Mouse (Mus musculus): ENCODE data around the gene Usp39.

Gene Usp39

DNA sequence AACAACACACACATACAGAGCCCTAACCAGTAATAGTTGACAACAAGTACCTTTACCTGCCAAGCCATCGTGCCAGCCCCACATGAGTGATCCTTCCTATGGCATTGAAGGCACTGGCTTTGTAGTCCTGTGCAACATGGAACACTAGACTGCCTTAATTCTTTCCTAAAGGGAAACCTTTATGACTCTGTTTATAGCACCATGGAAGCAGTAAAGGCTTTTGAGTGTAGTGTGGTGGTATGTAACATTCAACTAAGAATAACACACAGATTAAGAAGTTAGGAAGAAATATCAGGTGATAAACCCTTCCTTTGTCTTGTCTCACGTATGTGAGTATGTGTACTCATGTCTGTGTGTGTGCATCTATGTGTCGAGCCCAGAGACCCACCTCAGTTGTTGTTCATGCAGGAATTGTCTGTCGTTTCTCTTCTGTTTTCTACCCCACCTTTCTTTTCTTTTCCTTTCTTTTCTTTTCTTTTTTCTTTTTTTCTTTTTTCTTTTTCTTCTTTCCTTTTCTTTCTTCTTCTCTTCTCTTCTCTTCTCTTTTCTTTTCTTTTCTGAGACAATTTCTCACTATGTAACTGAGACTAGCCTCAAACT lies 22.0 kb upstream of the Usp39 start, which contains the start of gene Rnf181:
Gene Rnf181 (minus strand): TSS at position 113 of the 600 bp plus-strand sequence.
- Histone ChIP-seq H3K36me3 (ENCODE audit: insufficient read depth, low read length) (no peaks in the 10 kb centered on the region), H3K4me1 (replicated peaks; ENCODE audit: low read depth, low read length) (peaks cover 30% of the 10 kb centered on the region), H3K4me3 (replicated peaks; ENCODE audit: low read length) (no peak within 1 kb of the TSS), H3K27me3 (ENCODE audit: insufficient read depth, low read length) (peaks cover 14% of the 10 kb centered on the region), H3K9me3 (ENCODE audit: low read length) (no peaks in the 10 kb centered on the region)
- TF ChIP-seq NANOG (IDR thresholded peaks at IDR 0.05; ENCODE audit: borderline replicate concordance, low read length) (no peak), POU5F1 (IDR thresholded peaks at IDR 0.05; ENCODE audit: borderline replicate concordance, low read length) (no peak), CTCF (conservative IDR thresholded peaks at IDR 0.05; ENCODE audit: low read length) (no peak)

GRCm38 (mm10) chr6:72366304-72366703 lies 21.3 kb upstream of the Usp39 start:
- Histone ChIP-seq H3K27me3 (ENCODE audit: insufficient read depth, low read length) (peaks cover 10% of the 10 kb centered on the region), H3K36me3 (ENCODE audit: insufficient read depth, low read length) (no peaks in the 10 kb centered on the region)
- TF ChIP-seq CTCF (conservative IDR thresholded peaks at IDR 0.05; ENCODE audit: low read length) = no peak
- no peak for TF ChIP-seq NANOG (IDR thresholded peaks at IDR 0.05; ENCODE audit: borderline replicate concordance, low read length)
- TF ChIP-seq POU5F1 (IDR thresholded peaks at IDR 0.05; ENCODE audit: borderline replicate concordance, low read length) = no peak

GRCm38 (mm10) chr6:72364985-72365384 lies 20.0 kb upstream of the Usp39 start:
- Histone ChIP-seq H3K4me1 (replicated peaks; ENCODE audit: low read depth, low read length) (peaks cover 36% of the 10 kb centered on the region), H3K9me3 (ENCODE audit: low read length) (no peaks in the 10 kb centered on the region), H3K4me3 (replicated peaks; ENCODE audit: low read length) (no peak overlapping the region), H3K27me3 (ENCODE audit: insufficient read depth, low read length) (no peaks in the 10 kb centered on the region), H3K36me3 (ENCODE audit: insufficient read depth, low read length) (peaks cover 10% of the 10 kb centered on the region)
- TF ChIP-seq CTCF (conservative IDR thresholded peaks at IDR 0.05; ENCODE audit: low read length) (no peak), NANOG (IDR thresholded peaks at IDR 0.05; ENCODE audit: borderline replicate concordance, low read length) (no peak), POU5F1 (IDR thresholded peaks at IDR 0.05; ENCODE audit: borderline replicate concordance, low read length) (no peak)

More at GRCm38 (mm10) chr6:72366304-72366703, 21.3 kb upstream of the Usp39 start:
- no peaks in the 10 kb centered on the region for H3K9me3 ChIP-seq (ENCODE audit: low read length)
- H3K4me1 ChIP-seq (replicated peaks; ENCODE audit: low read depth, low read length) = peaks cover 35% of the 10 kb centered on the region
- no peak overlapping the region for H3K4me3 ChIP-seq (replicated peaks; ENCODE audit: low read length)

DNA sequence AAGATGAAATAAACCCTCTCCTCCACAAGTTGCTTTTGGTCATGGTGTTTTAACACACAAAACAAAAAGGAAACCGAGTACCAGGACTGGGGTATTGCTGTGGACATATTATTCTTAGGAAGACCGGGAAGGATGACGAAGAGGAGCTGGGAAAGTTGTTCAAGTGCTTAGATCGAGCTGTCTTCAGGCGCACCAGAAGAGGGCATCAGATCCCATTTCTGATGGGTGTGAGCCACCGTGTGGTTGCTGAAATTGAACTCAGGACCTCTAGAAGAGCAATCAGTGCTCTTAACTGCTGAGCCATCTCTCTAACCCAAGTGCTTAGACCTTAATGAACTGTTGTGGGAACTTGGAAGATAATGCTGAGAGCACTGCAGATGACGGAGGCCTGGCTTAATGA lies 19.0 kb upstream of the Usp39 start:
- H3K9me3 ChIP-seq (ENCODE audit: low read length) = no peaks in the 10 kb centered on the region
- TF ChIP-seq NANOG (IDR thresholded peaks at IDR 0.05; ENCODE audit: borderline replicate concordance, low read length) = no peak
- no peak for TF ChIP-seq POU5F1 (IDR thresholded peaks at IDR 0.05; ENCODE audit: borderline replicate concordance, low read length)
- TF ChIP-seq CTCF (conservative IDR thresholded peaks at IDR 0.05; ENCODE audit: low read length) = no peak
- peaks cover 20% of the 10 kb centered on the region for H3K36me3 ChIP-seq (ENCODE audit: insufficient read depth, low read length)
- peaks cover 40% of the 10 kb centered on the region for H3K4me1 ChIP-seq (replicated peaks; ENCODE audit: low read depth, low read length)
- H3K27me3 ChIP-seq (ENCODE audit: insufficient read depth, low read length) = no peaks in the 10 kb centered on the region
- no peak overlapping the region for H3K4me3 ChIP-seq (replicated peaks; ENCODE audit: low read length)

DNA sequence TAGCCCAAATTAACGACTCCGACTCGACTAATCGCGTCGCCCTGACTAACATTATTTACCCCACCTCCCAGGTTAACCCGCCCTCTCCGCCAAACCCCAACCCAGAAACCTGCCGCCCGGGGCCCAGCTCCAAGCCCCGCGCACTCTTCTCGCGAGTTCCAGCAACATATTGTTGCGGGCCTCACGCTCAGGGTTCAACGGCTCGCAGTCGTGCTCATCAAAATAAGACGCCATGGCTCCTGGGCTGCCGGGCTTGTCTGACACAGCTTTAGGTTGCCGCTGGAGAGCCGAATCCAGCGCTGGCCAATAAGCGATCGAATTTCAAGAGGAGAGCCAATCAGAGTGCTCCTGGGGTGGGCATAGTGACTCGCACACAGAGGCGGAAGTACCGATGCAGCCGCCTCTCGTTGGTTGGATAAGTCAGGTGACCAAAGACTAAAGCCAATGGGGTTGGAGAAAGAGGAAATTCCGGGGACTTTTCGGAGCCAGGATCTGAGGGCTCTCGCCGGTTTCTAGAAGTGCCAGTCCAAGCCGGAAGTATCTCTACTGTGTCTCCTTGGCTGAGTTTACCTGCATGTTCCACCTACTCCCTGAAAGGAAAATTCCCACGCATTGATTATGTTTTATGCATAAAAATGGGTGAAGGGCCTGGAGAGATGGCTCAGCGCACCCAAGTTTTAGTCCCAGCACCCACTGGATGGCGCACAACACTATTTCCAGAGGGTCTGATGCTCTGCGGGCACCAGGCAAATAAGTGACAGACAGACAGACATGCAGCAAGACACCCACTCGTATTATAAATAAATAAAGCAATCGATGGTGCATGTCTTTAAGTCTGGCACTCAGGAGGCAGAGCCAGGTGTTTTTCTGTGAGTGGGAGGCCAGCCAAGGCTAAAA lies 17.4 kb upstream of the Usp39 start:
- Histone ChIP-seq H3K9me3 (ENCODE audit: low read length) (no peaks in the 10 kb centered on the region), H3K36me3 (ENCODE audit: insufficient read depth, low read length) (peaks cover 36% of the 10 kb centered on the region), H3K27me3 (ENCODE audit: insufficient read depth, low read length) (no peaks in the 10 kb centered on the region), H3K4me1 (replicated peaks; ENCODE audit: low read depth, low read length) (peaks cover 56% of the 10 kb centered on the region), H3K4me3 (replicated peaks; ENCODE audit: low read length) (peak overlapping the region; percentile 92)
- 0 out of 2 replicates have a peak, but pooled peaks have one; percentile 4 for TF ChIP-seq CTCF (conservative IDR thresholded peaks at IDR 0.05; ENCODE audit: low read length)
- TF ChIP-seq POU5F1 (IDR thresholded peaks at IDR 0.05; ENCODE audit: borderline replicate concordance, low read length) = no peak
- TF ChIP-seq NANOG (IDR thresholded peaks at IDR 0.05; ENCODE audit: borderline replicate concordance, low read length) = no peak

GRCm38 (mm10) chr6:72361121-72361551 lies 16.2 kb upstream of the Usp39 start:
- H3K36me3 ChIP-seq (ENCODE audit: insufficient read depth, low read length) = peaks cover 41% of the 10 kb centered on the region
- peaks cover 8% of the 10 kb centered on the region for H3K27me3 ChIP-seq (ENCODE audit: insufficient read depth, low read length)
- peaks cover 61% of the 10 kb centered on the region for H3K4me1 ChIP-seq (replicated peaks; ENCODE audit: low read depth, low read length)
- no peaks in the 10 kb centered on the region for H3K9me3 ChIP-seq (ENCODE audit: low read length)
- peak overlapping the region; percentile 92 for H3K4me3 ChIP-seq (replicated peaks; ENCODE audit: low read length)
- peak; percentile 6; the same call in 1 of the 2 replicates for TF ChIP-seq NANOG (IDR thresholded peaks at IDR 0.05; ENCODE audit: borderline replicate concordance, low read length)
- no peak for TF ChIP-seq CTCF (conservative IDR thresholded peaks at IDR 0.05; ENCODE audit: low read length)

GRCm38 (mm10) chr6:72360599-72360935 lies 15.6 kb upstream of the Usp39 start:
- TF ChIP-seq CTCF (conservative IDR thresholded peaks at IDR 0.05; ENCODE audit: low read length) = no peak
- TF ChIP-seq POU5F1 (IDR thresholded peaks at IDR 0.05; ENCODE audit: borderline replicate concordance, low read length) = no peak
- TF ChIP-seq NANOG (IDR thresholded peaks at IDR 0.05; ENCODE audit: borderline replicate concordance, low read length) = no peak
- peak overlapping the region; percentile 92 for H3K4me3 ChIP-seq (replicated peaks; ENCODE audit: low read length)
- peaks cover 12% of the 10 kb centered on the region for H3K27me3 ChIP-seq (ENCODE audit: insufficient read depth, low read length)
- no peaks in the 10 kb centered on the region for H3K9me3 ChIP-seq (ENCODE audit: low read length)
- H3K4me1 ChIP-seq (replicated peaks; ENCODE audit: low read depth, low read length) = peaks cover 64% of the 10 kb centered on the region
- H3K36me3 ChIP-seq (ENCODE audit: insufficient read depth, low read length) = peaks cover 41% of the 10 kb centered on the region

DNA sequence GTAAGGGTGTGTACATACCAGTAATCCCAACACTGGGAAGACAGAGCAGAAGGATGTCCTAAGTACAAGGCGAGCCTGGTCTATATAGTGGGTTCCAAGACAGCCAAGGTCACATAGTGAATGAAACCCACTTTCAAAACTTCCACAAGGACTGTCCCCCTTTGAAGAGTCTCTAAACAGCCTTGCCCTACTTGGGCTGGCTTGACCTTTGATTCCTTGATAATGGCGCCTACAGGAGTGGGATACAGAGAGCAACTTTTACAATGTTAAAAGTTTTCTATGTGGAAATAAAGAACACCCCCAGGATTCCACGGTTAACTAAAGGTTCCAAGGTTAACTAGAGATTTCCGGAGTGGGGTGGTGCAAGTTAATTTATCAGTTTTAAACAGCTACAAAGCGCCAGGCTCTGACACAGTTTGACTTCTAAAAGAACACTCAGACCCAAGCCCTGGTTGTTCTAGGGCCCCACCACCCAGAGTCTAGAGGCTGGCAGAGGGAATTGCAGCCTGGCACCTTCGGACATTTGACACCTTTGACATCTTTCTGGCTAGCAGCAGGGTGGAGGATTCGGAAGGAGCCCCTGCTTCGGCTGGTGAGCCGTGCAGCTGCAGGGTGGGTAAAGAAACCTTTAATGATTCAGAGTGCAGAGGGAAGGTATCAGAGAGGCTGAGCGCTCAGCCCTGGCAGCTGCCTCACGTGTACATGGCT lies 15.1 kb upstream of the Usp39 start:
- Histone ChIP-seq H3K9me3 (ENCODE audit: low read length) (no peaks in the 10 kb centered on the region), H3K36me3 (ENCODE audit: insufficient read depth, low read length) (peaks cover 41% of the 10 kb centered on the region), H3K4me3 (replicated peaks; ENCODE audit: low read length) (peak overlapping the region; percentile 92), H3K4me1 (replicated peaks; ENCODE audit: low read depth, low read length) (peaks cover 63% of the 10 kb centered on the region), H3K27me3 (ENCODE audit: insufficient read depth, low read length) (peaks cover 14% of the 10 kb centered on the region)
- no peak for TF ChIP-seq POU5F1 (IDR thresholded peaks at IDR 0.05; ENCODE audit: borderline replicate concordance, low read length)
- no peak for TF ChIP-seq NANOG (IDR thresholded peaks at IDR 0.05; ENCODE audit: borderline replicate concordance, low read length)

Measured in E14TG2a.4 (cell line).